Mouse (Mus musculus): ENCODE results near the gene Urgcp. TPM values are rescaled to one million over a fixed set of nuclear protein-coding genes. Genes with fewer than 3 reads are reported as not detected.
"Not testable (repeated sequence)": the region's sequence is repeated elsewhere in the genome, so short reads cannot be mapped to it uniquely, and the experiment has no call there.

Gene Urgcp
- 10 to 100 TPM; 60.5 TPM for total RNA-seq (2021)

GRCm38 (mm10) chr11:5761820-5762632 lies at the start of gene Urgcp:
Gene Urgcp, minus strand, starts transcription at chr11:5762376.
- DNase-seq, result peak; percentile 96

- not testable (repeated sequence) for DNase-seq
These were observed 47.3 kb upstream of the Urgcp start for GRCm38 (mm10) chr11:5809487-5809886.

GRCm38 (mm10) chr11:5807956-5808355 lies 45.8 kb upstream of the Urgcp start:
- no peak for DNase-seq

GRCm38 (mm10) chr11:5805711-5806110 lies 43.5 kb upstream of the Urgcp start:
- DNase-seq, result no peak

- DNase-seq, result no peak
These were observed 42.0 kb upstream of the Urgcp start for GRCm38 (mm10) chr11:5804174-5804573.

GRCm38 (mm10) chr11:5803551-5803981 lies 41.4 kb upstream of the Urgcp start, which contains the start of gene Pgam2:
Gene Pgam2, minus strand, starts transcription at chr11:5803733.
- peak; percentile 76 for DNase-seq

GRCm38 (mm10) chr11:5802457-5803217 lies 40.5 kb upstream of the Urgcp start:
- no peak for DNase-seq

GRCm38 (mm10) chr11:5802005-5802404 lies 39.8 kb upstream of the Urgcp start:
- DNase-seq, result peak; percentile 41

- DNase-seq, result no peak
These were observed 39.3 kb upstream of the Urgcp start for GRCm38 (mm10) chr11:5801511-5801910.

- no peak for DNase-seq
These were observed 37.7 kb upstream of the Urgcp start for GRCm38 (mm10) chr11:5799621-5800490.

GRCm38 (mm10) chr11:5797928-5798327 lies 35.8 kb upstream of the Urgcp start:
- no peak for DNase-seq

GRCm38 (mm10) chr11:5797371-5797770 lies 35.2 kb upstream of the Urgcp start:
- DNase-seq, result no peak

- no peak for DNase-seq
These were observed 34.8 kb upstream of the Urgcp start for GRCm38 (mm10) chr11:5796939-5797338.

- DNase-seq, result peak; percentile 59
These were observed 33.5 kb upstream of the Urgcp start for GRCm38 (mm10) chr11:5795706-5796105.

- DNase-seq, result no peak
These were observed 33.1 kb upstream of the Urgcp start for GRCm38 (mm10) chr11:5795290-5795689.

- DNase-seq, result no peak
These were observed 28.3 kb upstream of the Urgcp start for GRCm38 (mm10) chr11:5790431-5790830.

- DNase-seq, result no peak
These were observed 27.7 kb upstream of the Urgcp start for GRCm38 (mm10) chr11:5789754-5790333.

- no peak for DNase-seq
These were observed 27.0 kb upstream of the Urgcp start for GRCm38 (mm10) chr11:5789071-5789753.

- DNase-seq, result peak; percentile 97
These were observed 26.2 kb upstream of the Urgcp start, which contains the start of gene Dbnl for GRCm38 (mm10) chr11:5788056-5789014. Gene Dbnl, plus strand, starts transcription at chr11:5788488.

GRCm38 (mm10) chr11:5787671-5788055 lies 25.5 kb upstream of the Urgcp start:
- DNase-seq, result no peak

Data from heart, postnatal 4 days (tissue).